Mouse (Mus musculus) effector memory CD4-positive, alpha-beta T cell, adult 5 months (primary cell): ENCODE results near the gene Vmn1r18. TPM values are rescaled to one million over a fixed set of nuclear protein-coding genes. Genes with fewer than 3 reads are reported as not detected.

Experiments
- polyA plus RNA-seq: library from polyadenylated mRNA; unstranded; fragments of 100-300 nt; shearing (Covaris generic); gene quantifications from one replicate; pipeline ENCODE4 v1.2.1, GENCODE M21; 2017

The Vmn1r18 gene
- polyA plus RNA-seq: 0.02 TPM

DNA sequence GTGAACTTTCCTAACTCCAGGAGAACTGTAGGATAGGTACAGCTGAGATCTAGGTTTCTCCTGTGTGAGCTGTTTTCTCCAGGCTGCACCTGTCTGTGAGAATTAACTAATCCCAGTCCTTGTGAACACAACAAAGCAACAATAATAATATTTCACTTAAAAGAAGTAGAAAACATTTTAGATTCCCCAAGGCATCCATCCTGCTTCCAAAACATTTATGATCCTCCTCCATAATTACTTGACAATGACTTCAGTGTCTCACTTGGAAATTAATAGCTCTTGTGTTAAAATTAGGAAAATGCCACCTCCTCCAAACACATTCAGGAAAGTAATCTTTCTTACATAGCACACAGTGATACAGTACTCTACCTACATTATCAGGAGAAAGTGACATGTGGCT lies at the start of gene Vmn1r18:
Gene Vmn1r18 (minus strand): TSS at position 101 of the 400 bp plus-strand sequence.

DNA sequence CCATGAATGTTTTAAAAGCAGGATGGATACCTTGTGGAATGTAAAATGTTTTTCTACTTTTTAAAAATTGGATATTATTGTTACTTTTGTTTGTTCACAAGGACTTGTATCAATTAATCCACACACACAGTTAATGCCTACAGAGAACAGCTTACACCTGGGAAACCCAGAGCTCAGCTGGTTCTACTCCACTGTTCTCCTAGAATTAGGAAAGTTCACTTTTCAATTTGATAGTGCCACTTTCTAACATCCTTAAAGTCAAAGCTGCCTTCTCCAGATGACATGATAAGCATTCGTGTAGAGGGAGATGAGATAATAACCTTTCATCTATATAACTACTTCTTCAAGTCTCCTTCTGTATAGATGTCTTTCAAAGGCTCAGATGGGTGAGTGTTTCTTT lies 33.0 kb upstream of the Vmn1r18 start, which contains the start of gene Vmn1r20:
Gene Vmn1r20 (plus strand): TSS at position 301 of the 400 bp plus-strand sequence.

DNA sequence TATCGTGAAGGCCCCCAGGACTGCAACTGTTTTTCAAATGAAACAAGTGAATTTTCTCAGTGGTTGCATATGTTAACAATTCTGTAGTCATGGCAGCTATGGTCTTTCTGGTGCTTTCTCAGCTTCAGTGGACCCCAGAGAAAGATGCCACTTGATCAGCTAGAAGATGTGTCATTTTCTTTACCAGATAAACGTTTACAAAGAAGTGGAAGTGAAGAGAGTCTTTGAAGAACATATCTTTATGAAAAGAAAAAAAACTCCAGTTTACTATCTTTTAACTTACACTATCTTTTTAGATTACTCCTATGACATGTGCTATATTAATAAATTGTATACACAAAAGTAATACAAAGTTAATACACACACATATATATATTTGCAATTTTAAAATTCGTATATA lies 7.9 kb upstream of the Vmn1r18 start, which contains the start of gene Vmn1r19:
Gene Vmn1r19 (plus strand): TSS at position 301 of the 400 bp plus-strand sequence.

DNA sequence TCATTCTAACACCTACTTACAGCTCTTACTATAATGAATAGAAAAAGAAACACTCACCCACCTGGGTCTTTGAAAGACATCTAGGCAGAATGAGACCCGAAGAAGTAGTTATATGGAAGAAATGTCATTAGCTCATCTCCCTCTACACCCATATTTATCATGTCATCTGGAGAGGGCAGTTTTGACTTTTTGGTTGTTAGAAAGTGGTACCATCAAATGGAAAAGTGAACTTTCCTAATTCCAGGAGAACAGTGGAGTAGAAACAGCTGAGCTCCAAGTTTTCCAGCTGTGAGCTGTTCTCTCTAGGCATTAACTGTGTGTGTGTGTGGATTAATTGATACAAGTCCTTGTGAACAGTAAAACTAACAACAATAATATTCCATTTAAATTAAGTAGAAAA lies 32.0 kb downstream of the Vmn1r18 start, which contains the start of gene Vmn1r17:
Gene Vmn1r17 (minus strand): TSS at position 101 of the 400 bp plus-strand sequence.

DNA sequence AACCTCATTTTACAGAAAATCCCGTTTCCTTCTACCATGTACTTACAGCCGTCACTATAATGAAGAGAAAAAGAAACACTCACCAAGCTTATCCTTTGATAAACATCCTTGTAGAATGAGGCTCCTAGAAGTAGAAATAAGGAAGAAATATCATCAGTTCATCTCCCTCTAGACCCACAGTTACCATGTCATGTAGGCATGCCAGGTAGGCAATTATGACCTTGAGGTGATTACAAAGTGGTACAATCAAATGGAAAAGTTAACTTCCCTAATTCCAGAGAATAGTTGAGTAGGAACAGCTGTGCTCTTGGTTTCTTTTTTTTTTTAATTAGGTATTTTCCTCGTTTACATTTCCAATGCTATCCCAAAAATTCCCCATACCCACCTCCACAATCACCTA lies 66.2 kb downstream of the Vmn1r18 start, which contains the start of gene Vmn1r16:
Gene Vmn1r16 (minus strand): TSS at position 101 of the 400 bp plus-strand sequence.

Other genes with a start within 250 kb of the Vmn1r18 start
- gene Vmn1r12, start 238.9 kb downstream of the Vmn1r18 start, polyA plus RNA-seq: 0.11 TPM
- 0.59 TPM for gene Vmn1r13, start 192.5 kb downstream of the Vmn1r18 start, polyA plus RNA-seq
- gene Vmn1r14, start 164.1 kb downstream of the Vmn1r18 start, polyA plus RNA-seq: not detected
- gene Vmn1r15, start 137.8 kb downstream of the Vmn1r18 start, polyA plus RNA-seq: not detected
- not detected for gene Vmn1r16, start 66.3 kb downstream of the Vmn1r18 start, polyA plus RNA-seq
- gene Vmn1r17, start 32.1 kb downstream of the Vmn1r18 start, polyA plus RNA-seq: not detected
- not detected for gene Vmn1r19, start 8.0 kb upstream of the Vmn1r18 start, polyA plus RNA-seq
- not detected for gene Vmn1r20, start 33.1 kb upstream of the Vmn1r18 start, polyA plus RNA-seq
- 9.9 TPM for gene Ppm1k, start 139.7 kb upstream of the Vmn1r18 start, polyA plus RNA-seq
- gene Herc6, start 185.2 kb upstream of the Vmn1r18 start, polyA plus RNA-seq: 22.5 TPM